Mouse (Mus musculus): ENCODE data around the gene Foxk1.

The Foxk1 gene

DNA sequence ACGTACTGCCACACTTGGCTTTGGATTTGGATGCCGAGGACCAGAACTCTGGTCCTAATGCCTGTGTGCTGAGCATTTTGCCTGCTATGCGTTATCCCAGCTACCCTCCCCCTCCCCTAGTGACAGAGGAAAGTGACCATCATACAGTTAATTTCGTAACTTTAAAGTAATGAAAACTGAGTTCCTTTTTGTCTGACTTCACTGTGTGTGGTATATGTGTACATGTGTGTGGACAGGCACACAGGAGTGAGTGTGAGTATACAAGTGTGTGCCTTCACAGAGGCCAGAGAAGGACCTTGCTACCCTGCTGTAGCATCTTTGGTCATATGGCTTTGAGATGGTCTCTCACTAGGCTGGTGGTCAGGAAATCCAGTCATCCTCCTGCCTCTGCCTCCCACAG, 17.1 kb downstream of the Foxk1 start:
- no peak for DNase-seq (ENCODE audit: low read depth, low spot score)

DNA sequence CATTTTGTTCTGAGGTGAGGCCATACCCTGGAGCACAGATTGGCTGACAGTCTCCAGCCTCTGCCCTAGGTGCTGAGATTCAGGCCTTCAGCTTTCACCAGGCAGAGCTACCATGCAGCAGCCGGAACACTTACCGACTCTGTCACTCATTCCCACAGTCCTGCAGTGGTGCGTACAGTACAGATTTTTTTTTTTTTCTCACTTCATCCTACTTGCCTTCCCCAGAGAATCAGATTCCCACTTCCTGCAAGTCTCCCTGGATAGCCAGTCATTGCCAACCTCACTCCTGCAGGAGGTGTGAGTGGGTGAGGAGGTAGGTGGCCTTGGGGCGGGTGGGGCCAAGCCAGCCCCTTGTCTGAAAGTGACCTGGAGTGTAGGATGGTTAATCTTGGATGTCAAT, 19.0 kb downstream of the Foxk1 start:
- DNase-seq (ENCODE audit: low read depth, low spot score): no peak

DNA sequence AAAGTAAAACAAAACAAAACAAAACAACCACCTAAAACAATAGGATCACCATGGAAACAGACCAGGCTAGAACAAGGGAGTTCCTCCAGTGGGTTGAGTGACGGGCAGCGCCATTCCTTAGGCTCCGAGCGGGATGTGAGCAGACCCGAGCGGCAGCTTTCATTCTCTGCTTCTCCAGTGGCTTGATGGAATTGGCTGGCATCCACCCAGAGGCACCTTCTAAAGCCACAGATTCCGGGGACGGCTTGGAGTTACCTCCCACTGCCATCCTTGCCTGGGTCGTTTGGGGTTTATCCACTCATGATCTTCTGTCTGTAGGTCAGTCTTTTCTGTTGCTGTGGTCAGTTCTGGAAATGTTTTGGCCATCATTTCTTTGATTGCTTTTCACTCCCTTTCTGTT, 19.6 kb downstream of the Foxk1 start:
- no peak for DNase-seq (ENCODE audit: low read depth, low spot score)

DNA sequence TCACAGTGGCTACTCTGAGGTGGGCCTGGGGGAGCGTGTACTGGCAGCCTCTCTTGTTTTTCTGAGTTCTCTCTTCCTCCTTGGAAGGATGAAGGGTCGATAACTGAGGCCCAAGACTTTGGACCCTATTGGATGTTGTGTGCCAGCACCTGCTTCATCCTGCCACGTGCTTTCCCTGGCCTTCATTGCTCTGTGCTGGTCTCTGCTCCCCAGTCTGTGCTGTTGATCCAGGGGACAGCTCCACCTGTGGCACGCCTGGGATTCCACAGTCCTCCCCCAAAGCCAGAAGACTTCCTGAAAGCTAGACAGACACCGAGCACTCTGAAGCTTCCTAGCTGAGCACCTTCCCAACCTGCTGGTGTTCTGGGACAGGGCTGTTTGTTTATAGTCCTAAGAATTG, 20.6 kb downstream of the Foxk1 start:
- no peak for DNase-seq (ENCODE audit: low read depth, low spot score)

DNA sequence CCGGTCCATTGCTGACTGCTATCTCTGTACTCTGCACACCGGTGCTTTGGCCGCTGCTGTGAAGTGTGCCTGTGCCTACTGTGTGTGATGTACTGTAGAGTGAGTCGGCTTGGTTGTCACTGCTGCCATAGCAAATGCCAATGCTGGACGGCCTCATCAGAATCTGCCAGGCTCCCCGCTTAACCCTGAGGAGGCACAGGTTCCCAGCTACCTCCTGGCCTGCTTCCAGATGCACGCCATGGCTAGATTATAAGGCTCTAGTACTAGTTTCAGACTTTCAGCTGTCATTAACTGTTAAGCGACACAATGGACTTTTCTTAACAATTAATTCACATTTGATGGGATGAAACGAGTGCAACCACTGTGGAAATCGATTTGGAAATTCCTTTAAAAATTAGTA, 21.8 kb downstream of the Foxk1 start:
- no peak for DNase-seq (ENCODE audit: low read depth, low spot score)

DNA sequence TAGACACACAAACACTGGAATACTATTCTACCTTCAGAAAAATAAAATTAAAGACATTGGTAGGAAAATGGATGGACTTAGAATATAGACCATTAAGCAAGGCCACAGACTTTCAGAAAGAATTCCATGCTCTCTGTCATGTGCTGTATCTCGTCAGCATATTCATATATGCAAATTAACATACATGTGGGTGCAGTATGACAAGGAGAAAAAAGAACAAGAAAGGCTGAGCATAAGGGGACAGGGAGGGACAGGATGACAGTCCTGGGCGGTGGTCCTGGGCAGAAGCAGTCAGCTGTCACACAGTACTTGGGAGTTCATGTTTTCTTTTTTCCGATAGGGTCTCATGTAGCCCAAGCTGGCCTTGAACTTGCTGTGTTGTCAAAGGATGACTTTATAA, 22.4 kb downstream of the Foxk1 start:
- no peak for DNase-seq (ENCODE audit: low read depth, low spot score)

DNA sequence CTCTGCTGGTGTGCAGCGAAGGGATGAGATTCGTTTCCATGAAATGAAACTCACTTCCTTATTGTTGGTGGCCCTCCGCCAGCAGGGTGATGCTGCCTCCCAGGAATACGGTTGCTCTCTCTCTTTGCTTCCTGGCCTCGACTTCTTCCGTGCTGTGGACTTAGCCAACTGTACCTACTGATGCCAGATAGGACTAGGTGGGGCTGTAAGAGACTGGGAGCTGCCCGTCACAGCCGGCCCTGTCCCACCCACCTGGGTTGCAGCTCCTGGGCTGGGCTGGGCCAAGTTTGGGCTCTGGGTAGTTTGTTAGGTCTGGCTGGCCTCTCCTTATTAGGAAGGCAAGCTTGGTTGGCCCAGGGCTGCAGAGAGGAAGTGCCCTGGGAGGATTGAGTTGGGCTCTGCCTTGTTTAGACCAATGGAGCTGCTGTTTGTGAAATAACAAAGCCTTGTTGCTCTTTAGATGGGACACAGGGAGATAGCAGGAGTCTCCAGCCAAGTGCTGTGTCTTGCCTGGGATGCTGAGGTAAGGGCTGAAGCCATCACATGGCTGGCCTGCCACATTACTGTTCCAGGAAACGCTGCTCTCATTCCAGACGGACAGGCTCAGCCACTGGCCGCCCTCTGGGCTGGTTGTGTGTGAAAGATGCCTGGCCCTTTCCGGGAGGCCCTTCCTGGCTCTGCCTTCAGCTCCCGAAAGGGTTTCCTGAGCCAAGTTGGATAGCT, 23.5 kb downstream of the Foxk1 start:
- DNase-seq (ENCODE audit: low read depth, low spot score): no peak

DNA sequence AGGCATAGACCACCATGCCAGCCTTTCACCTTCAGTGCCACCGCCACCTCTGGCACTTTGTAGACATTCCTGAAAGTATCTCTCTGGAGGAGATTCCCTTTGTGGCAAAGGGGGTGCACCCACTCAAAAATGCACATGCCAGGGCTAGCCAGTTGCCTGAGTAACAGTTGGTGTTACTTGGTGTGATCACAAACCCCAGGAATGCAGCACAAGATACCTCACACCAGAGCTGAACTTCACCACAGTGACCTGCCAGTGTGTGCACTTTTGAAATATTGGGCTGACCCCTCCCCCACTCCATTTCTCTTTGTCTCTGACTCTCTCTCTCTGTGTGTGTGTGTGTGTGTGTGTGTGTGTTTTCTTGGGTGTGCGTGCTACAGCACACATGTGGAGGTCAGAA, 25.2 kb downstream of the Foxk1 start:
- DNase-seq (ENCODE audit: low read depth, low spot score): no peak

DNA sequence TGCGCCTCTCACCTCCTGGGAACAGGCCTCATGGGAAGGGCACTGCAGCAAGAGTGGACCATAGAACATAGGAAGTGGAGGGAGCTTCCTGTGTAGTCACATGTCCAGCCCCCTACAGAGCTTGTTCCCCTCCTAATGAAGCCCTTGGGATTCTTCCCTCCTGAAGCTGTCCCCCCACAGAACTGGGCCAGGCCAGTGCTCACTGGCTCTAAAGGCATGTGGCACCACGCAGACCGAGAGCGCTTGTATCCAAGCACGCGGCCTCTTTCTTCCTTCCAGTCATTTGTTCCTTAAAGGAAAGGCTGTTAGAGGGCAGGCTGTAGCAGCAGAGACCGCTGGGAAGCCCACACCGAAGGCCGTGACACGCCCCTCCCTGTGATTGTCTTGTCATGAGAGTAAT, 26.6 kb downstream of the Foxk1 start:
- peak; percentile 60 for DNase-seq (ENCODE audit: low read depth, low spot score)

DNA sequence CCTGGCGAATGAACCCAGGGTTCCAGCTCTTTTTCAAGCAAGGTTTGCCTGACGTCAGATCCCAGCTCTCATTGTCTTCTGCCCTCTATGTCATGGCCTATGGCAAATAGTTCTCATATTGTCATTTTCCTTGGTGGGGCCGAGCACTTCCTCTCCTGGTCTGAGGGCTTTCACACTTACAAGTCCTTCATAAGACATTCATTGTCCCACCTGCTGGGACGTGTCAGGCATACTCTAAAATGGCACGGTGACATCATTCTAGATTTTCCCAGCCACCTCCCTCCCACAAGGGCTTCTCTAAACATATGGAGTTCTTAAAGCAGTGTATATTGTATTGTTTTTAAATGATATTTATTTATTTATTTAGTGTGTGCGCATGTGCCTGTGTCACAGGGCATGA, 27.4 kb downstream of the Foxk1 start:
- DNase-seq (ENCODE audit: low read depth, low spot score): peak; percentile 45

DNA sequence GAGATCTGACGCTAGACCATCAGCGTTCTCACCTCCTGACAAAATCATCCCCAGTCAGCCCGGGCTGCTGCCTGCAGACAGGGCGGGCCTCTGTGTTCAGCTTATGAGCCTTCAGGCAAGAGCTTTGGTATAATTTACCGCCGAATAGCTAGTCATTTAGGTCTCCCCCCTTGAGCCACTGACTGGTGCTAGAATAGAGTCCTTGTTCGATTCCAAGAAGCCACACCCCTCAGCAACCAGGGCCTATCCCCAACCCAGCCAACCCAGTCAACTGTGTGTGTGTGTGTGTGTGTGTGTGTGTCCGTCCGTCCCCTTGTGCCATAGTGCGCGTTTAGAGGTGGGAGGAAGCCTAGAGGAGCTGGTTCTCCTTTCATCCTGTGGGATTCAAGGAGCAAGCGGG, 29.7 kb downstream of the Foxk1 start:
- peak; percentile 55 for DNase-seq (ENCODE audit: low read depth, low spot score)

DNA sequence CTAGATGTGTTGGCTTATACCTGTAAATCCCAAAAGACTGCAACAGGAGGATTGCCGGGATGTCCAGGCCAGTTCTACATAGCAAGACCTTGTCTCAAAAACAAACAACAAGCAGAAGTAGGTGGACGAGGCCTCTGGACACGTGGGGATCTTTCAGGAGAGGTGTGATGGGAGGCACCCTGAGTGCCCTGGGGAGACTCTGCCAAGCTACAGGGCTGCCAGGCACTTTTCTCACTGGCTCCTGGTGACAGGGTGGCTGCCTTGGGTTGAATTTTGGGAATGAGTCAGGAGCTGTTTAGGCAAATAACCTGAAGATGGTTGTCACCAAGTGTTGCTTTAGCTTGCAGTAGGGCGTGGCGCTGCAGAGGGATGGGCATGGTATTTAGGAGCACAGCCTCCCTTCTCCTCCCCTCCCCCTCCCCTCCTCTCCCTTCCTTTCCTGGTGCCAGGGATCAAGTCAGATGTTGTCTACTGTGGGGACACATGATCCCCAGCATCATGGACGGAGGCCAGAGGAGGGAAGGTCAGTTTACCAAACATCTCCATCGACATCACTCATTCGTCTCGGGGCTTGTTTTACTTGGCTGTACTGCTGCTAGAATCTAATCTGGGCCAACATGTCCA, 30.6 kb downstream of the Foxk1 start:
- no peak for DNase-seq (ENCODE audit: low read depth, low spot score)

DNA sequence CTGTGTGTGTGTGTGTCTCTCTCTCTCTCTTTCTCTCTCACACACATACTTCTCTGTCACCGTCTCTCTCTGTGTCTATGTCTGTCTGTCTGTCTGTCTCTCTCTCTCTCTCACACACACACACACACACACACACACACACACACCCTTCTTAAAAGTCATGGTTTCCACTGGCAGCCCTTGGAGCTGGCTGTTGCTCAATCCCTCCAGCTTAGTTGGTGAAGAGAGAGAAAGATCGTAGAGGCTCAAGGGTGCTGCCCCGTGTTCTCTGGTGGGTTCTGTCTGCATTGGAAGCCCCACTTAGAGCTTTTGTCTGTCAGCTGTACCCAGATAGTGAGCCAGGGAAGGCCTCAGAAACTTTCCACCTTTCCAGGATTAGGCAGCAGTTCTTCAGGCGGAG, 31.4 kb downstream of the Foxk1 start:
- DNase-seq (ENCODE audit: low read depth, low spot score): no peak

DNA sequence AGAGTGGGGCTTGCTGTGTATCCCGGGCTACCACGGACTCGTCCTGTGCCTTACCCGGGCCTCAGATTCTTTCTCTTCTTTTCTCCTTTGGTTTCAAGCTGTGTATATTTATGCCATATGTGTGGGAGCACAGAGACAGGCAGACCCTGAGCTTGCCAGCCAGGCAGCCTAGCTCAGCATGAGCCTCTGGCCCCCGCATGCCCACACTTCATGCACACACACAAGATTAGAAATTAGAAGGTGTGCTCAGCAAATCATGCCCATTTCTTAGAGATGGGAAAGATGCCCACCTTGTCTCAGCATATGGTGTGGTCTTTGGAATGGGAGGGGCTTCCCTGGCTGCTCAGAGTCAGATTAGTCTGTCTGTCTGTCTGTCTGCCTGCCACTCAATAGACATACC, 32.8 kb downstream of the Foxk1 start:
- no peak for DNase-seq (ENCODE audit: low read depth, low spot score)

DNA sequence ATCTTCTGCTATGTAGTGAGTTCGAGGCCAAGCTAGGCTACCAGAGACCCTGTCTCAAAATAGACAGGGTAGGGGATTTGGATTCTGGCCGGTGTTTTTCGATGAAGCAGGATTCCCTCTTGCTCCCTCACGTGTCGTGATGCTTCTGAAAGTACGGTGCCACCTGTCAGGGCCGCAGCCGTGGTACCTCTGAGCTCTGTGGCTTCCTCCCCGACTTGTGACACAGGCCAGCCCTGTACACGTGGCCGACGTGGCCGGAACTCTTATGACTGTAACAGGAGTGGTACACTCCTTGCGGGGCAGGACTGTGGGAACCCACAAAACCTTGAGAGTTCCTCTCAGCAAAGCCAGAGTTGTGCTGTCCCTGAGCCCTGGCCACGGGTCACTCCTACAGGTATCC, 34.4 kb downstream of the Foxk1 start:
- no peak for DNase-seq (ENCODE audit: low read depth, low spot score)

DNA sequence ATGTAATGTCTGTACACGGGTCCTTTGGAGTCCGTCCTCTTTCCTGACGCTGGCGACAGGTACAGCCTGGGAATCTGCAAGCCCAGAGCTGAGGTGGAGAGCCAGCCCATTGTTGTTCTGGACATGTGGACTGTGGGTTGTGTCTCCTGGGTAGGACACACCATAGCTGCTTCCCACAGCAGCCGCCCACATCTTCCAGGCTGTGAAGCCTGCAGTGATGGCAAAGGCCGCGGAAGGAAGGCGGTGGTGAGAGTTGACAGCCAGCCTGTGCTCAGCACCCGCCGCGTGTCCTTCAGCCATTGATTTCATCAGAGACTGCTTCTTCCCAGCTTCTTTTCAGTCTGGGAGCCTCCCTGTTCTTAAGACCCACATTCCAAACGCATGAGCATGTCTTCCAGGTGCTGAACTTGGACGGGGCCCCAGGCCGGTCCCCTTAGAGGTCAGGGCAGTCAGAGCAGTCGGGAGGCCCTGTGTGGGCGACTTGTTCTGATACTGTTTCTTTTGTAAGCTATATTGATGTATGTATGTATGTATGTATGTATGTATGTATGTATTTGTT, 37.2 kb downstream of the Foxk1 start:
- DNase-seq (ENCODE audit: low read depth, low spot score): no peak

DNA sequence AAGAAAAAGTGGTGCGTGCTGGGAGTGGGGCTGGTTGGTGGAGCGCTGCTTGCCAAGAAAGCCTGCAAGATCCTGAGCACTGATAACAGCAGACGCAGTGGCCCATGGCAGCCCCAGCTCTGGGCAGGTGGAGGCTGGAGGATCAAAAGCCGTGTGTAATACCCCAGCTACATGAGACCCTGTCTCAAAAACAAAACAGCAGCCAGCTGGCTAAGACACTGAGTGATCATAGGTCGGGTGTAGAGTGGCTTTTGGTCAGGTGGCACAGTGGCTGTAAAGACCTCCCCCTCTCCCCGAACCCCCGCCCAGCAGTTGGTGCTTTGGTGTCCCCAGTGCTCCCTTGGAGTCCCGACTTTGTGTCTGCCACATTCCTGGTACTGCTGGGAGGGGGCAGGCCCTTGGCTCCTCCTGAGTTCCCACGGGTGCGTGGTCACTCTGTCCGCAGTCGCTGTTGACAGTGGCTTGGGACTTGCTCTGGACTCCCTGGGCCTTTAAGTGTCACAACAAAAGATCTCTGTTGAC, 38.7 kb downstream of the Foxk1 start:
- DNase-seq (ENCODE audit: low read depth, low spot score): no peak

DNA sequence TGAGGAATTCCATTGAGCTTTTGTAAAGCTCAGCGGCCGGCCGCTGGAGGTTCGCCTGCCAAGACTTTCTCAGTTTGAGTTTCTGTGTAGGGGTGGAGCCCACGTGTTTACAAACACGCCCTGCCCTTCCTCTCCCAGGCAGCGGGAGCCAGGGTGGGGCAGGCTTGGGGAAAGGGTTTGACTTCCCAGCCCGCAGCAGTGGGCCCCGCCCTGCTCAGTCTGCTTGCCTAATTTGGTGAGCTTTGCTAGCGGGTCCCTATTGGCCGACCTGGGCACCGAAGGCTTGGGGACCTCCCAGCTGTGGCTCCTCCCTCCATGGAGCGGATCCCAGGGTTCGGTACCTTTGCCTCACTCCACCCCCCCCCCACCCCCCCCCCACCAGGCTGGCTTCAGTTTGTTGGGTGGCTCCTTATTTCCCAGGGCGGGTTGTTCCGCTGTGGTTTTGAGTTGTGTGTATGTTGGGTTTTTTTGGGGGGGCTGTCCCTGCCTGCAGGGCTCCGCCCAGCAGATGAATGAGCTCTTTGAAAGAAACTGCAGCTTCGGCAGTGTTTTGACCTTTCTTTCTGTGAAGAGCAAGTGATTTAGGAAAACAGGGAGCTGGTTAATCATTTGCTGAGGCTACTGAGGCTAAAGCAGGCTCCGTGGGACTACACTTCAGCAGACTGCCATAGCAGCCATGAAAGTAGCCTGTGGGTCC, 39.3 kb downstream of the Foxk1 start:
- peak; percentile 99 for DNase-seq (ENCODE audit: low read depth, low spot score)

DNA sequence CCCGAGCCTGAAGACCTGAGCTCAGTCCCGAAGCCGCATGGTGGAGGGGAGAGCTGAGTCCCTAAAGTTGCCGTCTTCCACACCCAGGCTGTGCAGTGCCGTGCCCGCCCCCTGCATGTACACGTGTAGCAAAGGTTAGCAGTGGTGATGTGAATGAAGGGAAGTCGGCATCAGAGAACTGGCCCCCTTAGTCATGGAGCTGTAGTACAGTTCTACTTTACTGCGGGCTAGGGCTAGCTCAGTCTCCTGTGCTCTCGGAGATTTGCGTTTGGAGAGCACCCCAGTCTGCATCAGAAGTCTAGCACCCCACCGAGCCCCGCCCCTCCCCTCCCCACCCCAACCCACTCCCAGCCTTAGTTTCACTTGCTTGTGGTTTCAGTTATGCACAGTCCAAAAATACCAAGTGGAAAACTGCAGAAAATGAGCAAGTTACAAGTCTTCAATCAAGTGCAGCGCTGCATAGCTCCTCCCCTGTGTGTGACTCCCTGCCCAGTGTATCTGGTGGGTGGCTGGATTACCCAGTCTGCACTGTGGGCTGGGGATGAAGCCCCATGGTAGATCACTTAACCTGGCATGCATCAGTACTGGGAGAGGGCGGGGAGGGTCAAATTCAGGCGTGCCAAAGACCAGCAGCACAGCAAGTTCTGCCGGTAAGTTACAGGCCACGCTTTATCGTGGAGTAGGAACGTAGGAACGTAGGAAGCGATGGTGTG, 40.2 kb downstream of the Foxk1 start:
- peak; percentile 41 for DNase-seq (ENCODE audit: low read depth, low spot score)

DNA sequence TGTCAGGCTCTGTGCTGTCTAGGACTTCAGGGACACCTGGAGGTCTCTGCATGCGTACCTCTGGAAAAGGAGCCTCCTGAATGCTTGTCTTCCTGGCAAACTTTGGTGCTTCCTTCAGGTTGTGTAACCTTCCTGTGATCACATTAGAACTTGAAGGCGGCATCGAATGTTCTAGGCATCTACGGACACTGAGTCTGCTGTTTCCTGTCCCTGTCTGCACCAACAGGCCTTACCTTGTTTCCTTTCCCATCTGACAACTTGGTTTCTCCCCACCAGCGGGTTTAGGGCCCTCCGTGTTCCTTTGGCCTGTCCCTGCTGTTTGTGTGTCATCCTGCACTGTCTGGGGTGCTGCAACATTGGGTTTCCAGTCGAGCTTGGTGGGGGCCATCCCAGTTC, 40.7 kb downstream of the Foxk1 start:
- DNase-seq (ENCODE audit: low read depth, low spot score): no peak

DNA sequence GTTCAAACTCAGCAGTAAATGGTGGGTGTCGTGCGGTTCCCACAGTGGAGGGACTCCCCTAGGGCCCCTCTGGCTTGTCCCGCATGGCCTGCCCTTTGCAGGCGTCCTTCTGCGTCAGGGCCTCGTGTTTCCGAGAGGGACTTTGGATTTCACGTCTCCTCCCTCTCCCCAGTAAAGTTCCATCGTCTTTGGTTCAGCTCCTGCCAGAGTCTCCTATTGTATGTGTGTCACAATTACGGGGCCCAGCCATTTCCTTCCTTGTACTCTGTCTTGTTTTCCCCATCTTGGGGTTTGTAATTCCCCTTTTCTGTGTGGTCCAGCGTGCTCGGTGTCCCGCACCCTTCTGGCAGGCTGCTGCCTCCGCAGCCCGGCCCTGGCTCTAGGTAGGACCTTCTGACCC, 42.2 kb downstream of the Foxk1 start:
- no peak for DNase-seq (ENCODE audit: low read depth, low spot score)

DNA sequence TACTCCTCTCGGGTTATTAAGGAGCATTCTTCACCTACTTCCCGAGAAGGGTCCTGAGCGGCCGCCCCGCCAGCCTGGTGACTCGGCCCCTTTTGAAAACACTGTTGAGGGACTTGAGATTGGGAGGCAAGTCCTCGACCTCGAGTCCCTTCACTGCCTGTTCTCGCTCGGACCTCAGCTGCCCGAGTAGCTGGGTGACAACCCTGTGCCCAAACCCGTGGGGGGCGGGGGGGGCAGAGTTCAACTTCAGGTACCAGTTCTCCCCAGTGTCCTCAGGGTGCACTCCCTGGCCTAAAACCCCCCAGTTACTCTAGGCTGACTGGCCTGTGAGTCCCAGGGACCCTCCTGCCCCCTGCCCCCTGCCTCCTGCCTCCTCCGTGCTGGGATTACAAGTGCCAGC, 42.7 kb downstream of the Foxk1 start:
- DNase-seq (ENCODE audit: low read depth, low spot score): no peak

All from ES-CJ7 (cell line).